Mouse (Mus musculus): ENCODE data around the gene Ttk. TPM values are rescaled to one million over a fixed set of nuclear protein-coding genes. Genes with fewer than 3 reads are reported as not detected.

The Ttk gene
- polyA plus RNA-seq (2017; shearing (Covaris generic)) = 1 to 10 TPM; 4.1 to 6.3 TPM

DNA sequence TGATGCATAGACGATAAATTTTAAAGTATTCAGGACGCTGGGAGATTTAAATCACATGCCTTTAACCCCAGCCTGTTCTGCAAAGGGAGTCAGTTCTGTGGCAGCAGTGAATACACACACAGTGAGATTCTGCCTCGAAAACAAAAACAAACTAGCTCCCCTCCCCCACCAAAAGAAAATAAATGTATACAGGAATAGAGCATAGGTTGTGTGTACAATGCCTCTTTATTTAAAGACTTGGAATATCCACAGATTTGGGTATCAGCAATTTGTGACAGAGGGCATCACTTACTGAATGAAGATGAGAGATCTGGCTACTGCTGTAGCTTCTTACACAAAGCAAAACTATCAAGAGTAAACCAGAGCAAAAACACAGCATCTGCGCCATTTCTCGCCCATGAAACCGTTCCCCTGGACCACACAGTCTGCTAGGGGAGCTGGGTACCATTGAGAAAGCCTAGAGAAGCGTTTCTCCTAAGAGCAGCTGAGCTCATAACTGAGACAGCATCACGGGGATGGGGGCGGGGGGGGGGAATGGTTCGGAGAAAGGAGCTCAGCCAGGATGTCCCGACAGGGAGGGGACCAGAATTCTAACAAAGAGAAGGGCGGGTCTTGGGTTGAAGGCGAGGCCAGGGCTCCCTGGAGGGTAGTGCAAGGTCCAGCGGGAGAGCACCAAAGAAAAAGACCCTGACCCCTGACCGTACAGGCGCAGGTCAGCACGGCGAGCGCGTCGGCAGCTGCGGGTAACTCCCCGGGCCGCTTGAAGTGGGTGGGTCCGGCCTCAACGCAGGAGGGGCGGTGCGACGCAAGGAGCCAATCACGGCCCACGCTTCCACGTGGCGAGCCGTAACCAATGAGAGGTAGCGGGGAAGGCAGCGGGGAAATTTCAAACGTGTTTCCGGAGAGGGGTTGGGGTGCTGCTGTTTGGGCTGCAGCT, at the start of gene Ttk:
Gene Ttk, plus strand, starts transcription at position 879 of the 937 bp plus-strand sequence.

DNA sequence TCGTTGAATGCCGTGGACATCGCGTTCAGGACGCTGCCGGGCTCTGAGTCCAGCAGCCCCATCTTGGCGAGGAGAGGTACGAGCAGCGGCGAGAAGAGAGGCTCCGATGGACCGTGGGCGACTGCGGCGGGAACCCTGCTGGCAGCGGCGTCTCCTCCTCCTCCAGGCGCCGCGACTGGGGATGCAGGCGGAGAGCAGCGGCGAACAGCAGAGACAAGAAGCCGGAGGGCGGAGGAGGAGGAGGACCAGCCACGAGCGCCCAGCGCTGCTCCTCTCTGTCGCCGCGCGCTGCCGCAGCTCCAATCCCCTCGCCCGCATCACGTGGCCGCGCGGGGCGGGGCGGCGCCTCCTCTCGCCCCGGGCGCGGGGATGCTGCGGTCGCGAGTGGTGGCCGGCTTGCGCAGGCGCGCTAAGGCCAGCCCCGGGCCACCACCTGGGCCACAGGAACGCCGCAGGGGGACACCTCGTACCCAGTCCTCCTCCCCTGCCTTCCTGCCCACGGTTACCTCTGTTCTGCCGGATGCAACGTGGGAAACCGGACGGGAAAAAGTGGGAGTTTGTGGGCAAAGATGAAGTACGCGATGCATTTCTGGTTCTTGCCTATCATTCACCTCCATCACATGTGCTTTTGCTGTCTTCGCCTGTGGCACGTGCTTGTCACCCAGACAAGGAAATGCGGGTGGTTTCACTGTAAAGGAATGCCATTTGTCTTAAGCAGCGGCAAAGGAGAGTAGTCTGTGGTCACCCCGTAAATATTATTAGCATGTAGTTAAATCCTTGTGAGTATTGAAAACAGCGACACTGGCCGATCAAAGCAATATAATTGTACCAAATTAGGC, 28.3 kb upstream of the Ttk start, which contains the start of gene Elovl4:
Gene Elovl4, minus strand, starts transcription at position 301 of the 839 bp plus-strand sequence.

Other genes with a start within 250 kb of the Ttk start
- gene Elovl4, start 28.4 kb upstream of the Ttk start, polyA plus RNA-seq (2017; shearing (Covaris generic)) = under 1 TPM in 1 of 2 experiments, not detected in 1; 0.32 TPM
- 1 to 10 TPM; 6.3 to 9.9 TPM for gene Bckdhb, start 90.5 kb downstream of the Ttk start, polyA plus RNA-seq (2017; shearing (Covaris generic))

All from activated CD4-positive, CD25-positive, alpha-beta regulatory T cell (primary cell).